Mouse (Mus musculus): ENCODE measurements around the gene Hspb1.
A peak's percentile ranks its signal among the peaks of the same experiment; 100 is the strongest.

GRCm38 (mm10) chr5:135900701-135901100, 13.0 kb downstream of the Hspb1 start:
- no peak for TF ChIP-seq EP300 (IDR thresholded peaks at IDR 0.05; ENCODE audit: insufficient read depth, low read depth, low read length)
- TF ChIP-seq POLR2A (IDR thresholded peaks at IDR 0.05; ENCODE audit: insufficient read depth, low read length) = no peak
- peak; percentile 30 for TF ChIP-seq CTCF (IDR thresholded peaks at IDR 0.05; ENCODE audit: low read depth, low read length)

Measured in ES-Bruce4 (cell line).